Mouse (Mus musculus): Measurements from ENCODE around the gene Brpf3.
A peak's percentile ranks its signal among the peaks of the same experiment; 100 is the strongest.

The Brpf3 gene

GRCm38 (mm10) chr17:28869412-28870110, 68.7 kb downstream of the Brpf3 start:
- no peak for DNase-seq (ENCODE audit: low read depth, low spot score)
- H3K36me3 ChIP-seq (ENCODE audit: control insufficient read depth, insufficient read depth, low read length, poor library complexity, severe bottlenecking), result no peaks in the 10 kb centered on the region

GRCm38 (mm10) chr17:28870435-28870834, 69.5 kb downstream of the Brpf3 start:
- H3K36me3 ChIP-seq (ENCODE audit: control insufficient read depth, insufficient read depth, low read length, poor library complexity, severe bottlenecking), result no peaks in the 10 kb centered on the region
- no peaks in the 10 kb centered on the region for H3K27me3 ChIP-seq (ENCODE audit: control insufficient read depth, insufficient read depth, low read length, poor library complexity, severe bottlenecking)
- no peak for DNase-seq (ENCODE audit: low read depth, low spot score)

More at GRCm38 (mm10) chr17:28869412-28870110, 68.7 kb downstream of the Brpf3 start:
- no peaks in the 10 kb centered on the region for H3K27me3 ChIP-seq (ENCODE audit: control insufficient read depth, insufficient read depth, low read length, poor library complexity, severe bottlenecking)

- DNase-seq (ENCODE audit: low read depth, low spot score), result no peak
- Histone ChIP-seq H3K27me3 (ENCODE audit: control insufficient read depth, insufficient read depth, low read length, poor library complexity, severe bottlenecking) (no peaks in the 10 kb centered on the region), H3K36me3 (ENCODE audit: control insufficient read depth, insufficient read depth, low read length, poor library complexity, severe bottlenecking) (no peaks in the 10 kb centered on the region)
Observed at GRCm38 (mm10) chr17:28871831-28872230, 70.9 kb downstream of the Brpf3 start.

- Histone ChIP-seq H3K36me3 (ENCODE audit: control insufficient read depth, insufficient read depth, low read length, poor library complexity, severe bottlenecking) (no peaks in the 10 kb centered on the region), H3K27me3 (ENCODE audit: control insufficient read depth, insufficient read depth, low read length, poor library complexity, severe bottlenecking) (no peaks in the 10 kb centered on the region)
- no peak for DNase-seq (ENCODE audit: low read depth, low spot score)
Observed at GRCm38 (mm10) chr17:28872322-28872721, 71.4 kb downstream of the Brpf3 start.

GRCm38 (mm10) chr17:28874216-28874615, 73.3 kb downstream of the Brpf3 start:
- no peak for DNase-seq (ENCODE audit: low read depth, low spot score)
- Histone ChIP-seq H3K27me3 (ENCODE audit: control insufficient read depth, insufficient read depth, low read length, poor library complexity, severe bottlenecking) (no peaks in the 10 kb centered on the region), H3K36me3 (ENCODE audit: control insufficient read depth, insufficient read depth, low read length, poor library complexity, severe bottlenecking) (no peaks in the 10 kb centered on the region)

- no peak for DNase-seq (ENCODE audit: low read depth, low spot score)
- no peaks in the 10 kb centered on the region for H3K36me3 ChIP-seq (ENCODE audit: control insufficient read depth, insufficient read depth, low read length, poor library complexity, severe bottlenecking)
- H3K27me3 ChIP-seq (ENCODE audit: control insufficient read depth, insufficient read depth, low read length, poor library complexity, severe bottlenecking), result no peaks in the 10 kb centered on the region
Observed at GRCm38 (mm10) chr17:28874825-28875224, 73.9 kb downstream of the Brpf3 start.

- no peaks in the 10 kb centered on the region for H3K36me3 ChIP-seq (ENCODE audit: control insufficient read depth, insufficient read depth, low read length, poor library complexity, severe bottlenecking)
- DNase-seq (ENCODE audit: low read depth, low spot score), result no peak
Observed at GRCm38 (mm10) chr17:28875316-28875715, 74.4 kb downstream of the Brpf3 start.

GRCm38 (mm10) chr17:28876331-28876730, 75.4 kb downstream of the Brpf3 start:
- H3K27me3 ChIP-seq (ENCODE audit: control insufficient read depth, insufficient read depth, low read length, poor library complexity, severe bottlenecking), result no peaks in the 10 kb centered on the region
- H3K36me3 ChIP-seq (ENCODE audit: control insufficient read depth, insufficient read depth, low read length, poor library complexity, severe bottlenecking), result no peaks in the 10 kb centered on the region
- no peak for DNase-seq (ENCODE audit: low read depth, low spot score)

More at GRCm38 (mm10) chr17:28875316-28875715, 74.4 kb downstream of the Brpf3 start:
- H3K27me3 ChIP-seq (ENCODE audit: control insufficient read depth, insufficient read depth, low read length, poor library complexity, severe bottlenecking), result no peaks in the 10 kb centered on the region

- no peak for DNase-seq (ENCODE audit: low read depth, low spot score)
- Histone ChIP-seq H3K27me3 (ENCODE audit: control insufficient read depth, insufficient read depth, low read length, poor library complexity, severe bottlenecking) (no peaks in the 10 kb centered on the region), H3K36me3 (ENCODE audit: control insufficient read depth, insufficient read depth, low read length, poor library complexity, severe bottlenecking) (no peaks in the 10 kb centered on the region)
Observed at GRCm38 (mm10) chr17:28876821-28877220, 75.9 kb downstream of the Brpf3 start.

GRCm38 (mm10) chr17:28879931-28880391, 79.1 kb downstream of the Brpf3 start:
- DNase-seq (ENCODE audit: low read depth, low spot score), result peak; percentile 81

GRCm38 (mm10) chr17:28882316-28882715, 81.4 kb downstream of the Brpf3 start:
- DNase-seq (ENCODE audit: low read depth, low spot score), result peak; percentile 89
- no peaks in the 10 kb centered on the region for H3K27me3 ChIP-seq (ENCODE audit: control insufficient read depth, insufficient read depth, low read length, poor library complexity, severe bottlenecking)
- H3K36me3 ChIP-seq (ENCODE audit: control insufficient read depth, insufficient read depth, low read length, poor library complexity, severe bottlenecking), result no peaks in the 10 kb centered on the region

More at GRCm38 (mm10) chr17:28879931-28880391, 79.1 kb downstream of the Brpf3 start:
- Histone ChIP-seq H3K27me3 (ENCODE audit: control insufficient read depth, insufficient read depth, low read length, poor library complexity, severe bottlenecking) (no peaks in the 10 kb centered on the region), H3K36me3 (ENCODE audit: control insufficient read depth, insufficient read depth, low read length, poor library complexity, severe bottlenecking) (no peaks in the 10 kb centered on the region)

GRCm38 (mm10) chr17:28882810-28883209, 81.9 kb downstream of the Brpf3 start:
- H3K27me3 ChIP-seq (ENCODE audit: control insufficient read depth, insufficient read depth, low read length, poor library complexity, severe bottlenecking), result no peaks in the 10 kb centered on the region

GRCm38 (mm10) chr17:28883941-28884516, 83.1 kb downstream of the Brpf3 start:
- no peak for DNase-seq (ENCODE audit: low read depth, low spot score)
- Histone ChIP-seq H3K27me3 (ENCODE audit: control insufficient read depth, insufficient read depth, low read length, poor library complexity, severe bottlenecking) (no peaks in the 10 kb centered on the region), H3K36me3 (ENCODE audit: control insufficient read depth, insufficient read depth, low read length, poor library complexity, severe bottlenecking) (no peaks in the 10 kb centered on the region)

More at GRCm38 (mm10) chr17:28882810-28883209, 81.9 kb downstream of the Brpf3 start:
- peak; percentile 70 for DNase-seq (ENCODE audit: low read depth, low spot score)
- H3K36me3 ChIP-seq (ENCODE audit: control insufficient read depth, insufficient read depth, low read length, poor library complexity, severe bottlenecking), result no peaks in the 10 kb centered on the region

- H3K36me3 ChIP-seq (ENCODE audit: control insufficient read depth, insufficient read depth, low read length, poor library complexity, severe bottlenecking), result no peaks in the 10 kb centered on the region
- DNase-seq (ENCODE audit: low read depth, low spot score), result no peak
- H3K27me3 ChIP-seq (ENCODE audit: control insufficient read depth, insufficient read depth, low read length, poor library complexity, severe bottlenecking), result no peaks in the 10 kb centered on the region
Observed at GRCm38 (mm10) chr17:28885231-28885630, 84.3 kb downstream of the Brpf3 start.

GRCm38 (mm10) chr17:28886266-28886665, 85.4 kb downstream of the Brpf3 start:
- no peak for DNase-seq (ENCODE audit: low read depth, low spot score)
- no peaks in the 10 kb centered on the region for H3K27me3 ChIP-seq (ENCODE audit: control insufficient read depth, insufficient read depth, low read length, poor library complexity, severe bottlenecking)
- H3K36me3 ChIP-seq (ENCODE audit: control insufficient read depth, insufficient read depth, low read length, poor library complexity, severe bottlenecking), result no peaks in the 10 kb centered on the region
